Mouse (Mus musculus): ENCODE measurements around the gene Apoa2. TPM values are rescaled to one million over a fixed set of nuclear protein-coding genes. Genes with fewer than 3 reads are reported as not detected.

Apoa2 gene
- total and polyA plus RNA-seq, 3 experiments, result 2.1 to 3.9 (median 2.2) TPM

GRCm38 (mm10) chr1:171270573-171270900, 45.7 kb downstream of the Apoa2 start:
- Histone ChIP-seq H3K27me3 (ENCODE audit: control insufficient read depth, insufficient read depth, low read length) (no peaks in the 10 kb centered on the region), H3K36me3 (ENCODE audit: control insufficient read depth, insufficient read depth, low read length) (no peaks in the 10 kb centered on the region), H3K79me2 (replicated peaks; ENCODE audit: control insufficient read depth, insufficient read depth, low read length) (peaks cover 3% of the 10 kb centered on the region), H3K4me3 (peak overlapping the region; percentile 97), H3K9ac (ENCODE audit: low read depth, low read length) (peak overlapping the region; percentile 72), H3K27ac (peak overlapping the region; percentile 92), H3K4me1 (ENCODE audit: control insufficient read depth, insufficient read depth, low read length) (peaks cover 4% of the 10 kb centered on the region; the same call in 1 of the 2 replicates)
- intact Hi-C loops (cut with DNase I), result no loop called here
- 2% methylated on average over 19 of the region's 19 CpGs for WGBS
- no peak for DNase-seq
- TF ChIP-seq POLR2A (IDR thresholded peaks at IDR 0.05; ENCODE audit: insufficient read depth, low read depth, low read length) (no peak), EP300 (IDR thresholded peaks at IDR 0.05; ENCODE audit: insufficient read depth, low read depth, low read length) (no peak), CTCF (IDR thresholded peaks at IDR 0.05) (no peak)

DNA sequence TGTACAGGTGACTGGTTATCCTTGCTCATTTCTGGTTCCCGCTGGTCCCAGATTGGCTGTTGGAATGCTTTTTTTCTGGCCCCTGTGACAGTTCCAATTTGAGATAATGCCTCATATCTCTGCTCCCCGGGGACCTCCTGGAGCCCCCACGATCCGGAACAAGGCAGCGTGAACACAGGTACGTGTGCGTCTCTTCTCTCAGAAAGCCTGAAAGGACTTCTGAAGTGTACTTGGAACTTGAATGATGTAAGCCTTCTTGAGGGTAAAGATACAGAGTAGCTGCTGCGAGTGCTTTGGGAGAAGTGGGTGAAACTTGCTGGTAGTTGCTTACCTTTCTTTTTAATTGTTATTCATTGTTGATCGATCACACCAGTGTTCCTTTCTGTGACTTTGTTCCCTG, 46.3 kb downstream of the Apoa2 start:
- no peaks in the 10 kb centered on the region for H3K36me3 ChIP-seq (ENCODE audit: control insufficient read depth, insufficient read depth, low read length)
- intact Hi-C loops (cut with DNase I), result no loop called here
- H3K27ac ChIP-seq, result 0 out of 2 replicates have a peak overlapping the region, but pooled peaks have one; percentile 21
- peaks cover 3% of the 10 kb centered on the region for H3K79me2 ChIP-seq (replicated peaks; ENCODE audit: control insufficient read depth, insufficient read depth, low read length)
- TF ChIP-seq EP300 (IDR thresholded peaks at IDR 0.05; ENCODE audit: insufficient read depth, low read depth, low read length) (no peak), CTCF (IDR thresholded peaks at IDR 0.05) (no peak), POLR2A (IDR thresholded peaks at IDR 0.05; ENCODE audit: insufficient read depth, low read depth, low read length) (no peak)
- DNase-seq, result no peak
- H3K27me3 ChIP-seq (ENCODE audit: control insufficient read depth, insufficient read depth, low read length), result no peaks in the 10 kb centered on the region
- peak overlapping the region; percentile 72 for H3K9ac ChIP-seq (ENCODE audit: low read depth, low read length)
- H3K4me3 ChIP-seq, result peak overlapping the region; percentile 97
- H3K4me1 ChIP-seq (ENCODE audit: control insufficient read depth, insufficient read depth, low read length), result peaks cover 4% of the 10 kb centered on the region; the same call in 1 of the 2 replicates
- WGBS, result 30% methylated on average over 9 of the region's 9 CpGs

DNA sequence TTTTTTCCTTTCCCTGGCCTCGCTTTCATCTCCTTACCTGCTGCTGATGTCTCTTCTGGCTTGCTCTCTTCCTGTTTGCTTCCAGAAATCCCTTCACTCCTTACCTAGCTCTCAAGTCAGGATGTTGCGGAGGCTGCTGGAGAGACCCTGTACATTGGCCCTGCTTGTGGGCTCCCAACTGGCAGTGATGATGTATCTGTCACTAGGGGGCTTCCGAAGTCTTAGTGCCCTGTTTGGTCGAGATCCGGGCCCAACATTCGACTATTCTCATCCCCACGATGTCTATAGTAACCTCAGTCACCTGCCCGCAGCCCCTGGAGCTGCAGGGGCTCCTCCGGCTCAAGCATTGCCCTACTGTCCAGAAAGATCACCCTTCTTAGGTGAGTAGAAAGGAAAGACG, 46.8 kb downstream of the Apoa2 start:
- no peak for TF ChIP-seq EP300 (IDR thresholded peaks at IDR 0.05; ENCODE audit: insufficient read depth, low read depth, low read length)
- no peak for TF ChIP-seq CTCF (IDR thresholded peaks at IDR 0.05)
- no peak for TF ChIP-seq POLR2A (IDR thresholded peaks at IDR 0.05; ENCODE audit: insufficient read depth, low read depth, low read length)
- no peak overlapping the region for H3K9ac ChIP-seq (ENCODE audit: low read depth, low read length)
- intact Hi-C loops (cut with DNase I), result no loop called here

DNA sequence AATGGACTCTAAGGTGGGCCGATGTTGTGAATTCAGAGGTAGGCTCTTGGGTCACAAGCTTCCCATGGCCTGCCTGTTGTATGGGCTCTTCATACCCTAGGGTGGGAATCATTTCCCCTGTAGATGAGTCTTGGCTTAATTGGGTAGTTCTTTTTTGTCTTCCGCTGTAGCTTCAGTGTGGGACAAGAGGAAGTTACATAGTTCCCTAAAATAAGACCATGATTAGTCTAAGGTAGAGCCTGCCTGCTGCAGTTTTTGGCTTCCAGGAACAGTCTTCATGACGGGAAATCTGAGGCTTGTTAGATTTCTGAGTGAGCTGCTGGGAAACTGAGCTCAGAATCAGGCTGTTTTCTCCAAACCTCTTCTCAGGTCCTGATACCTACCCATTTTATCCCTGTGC, 47.2 kb downstream of the Apoa2 start:
- Histone ChIP-seq H3K9ac (ENCODE audit: low read depth, low read length) (no peak overlapping the region), H3K27ac (peak overlapping the region; percentile 52), H3K36me3 (ENCODE audit: control insufficient read depth, insufficient read depth, low read length) (no peaks in the 10 kb centered on the region), H3K79me2 (replicated peaks; ENCODE audit: control insufficient read depth, insufficient read depth, low read length) (peaks cover 3% of the 10 kb centered on the region), H3K4me1 (ENCODE audit: control insufficient read depth, insufficient read depth, low read length) (peaks cover 4% of the 10 kb centered on the region; the same call in 1 of the 2 replicates), H3K27me3 (ENCODE audit: control insufficient read depth, insufficient read depth, low read length) (no peaks in the 10 kb centered on the region), H3K4me3 (no peak overlapping the region; the same call in 1 of the 2 replicates)
- DNase-seq, result peak in 1 of 2 experiments; percentile 6
- intact Hi-C loops (cut with DNase I), result no loop called here
- 50% methylated on average over 3 of the region's 3 CpGs for WGBS
- TF ChIP-seq EP300 (IDR thresholded peaks at IDR 0.05; ENCODE audit: insufficient read depth, low read depth, low read length) (no peak), POLR2A (IDR thresholded peaks at IDR 0.05; ENCODE audit: insufficient read depth, low read depth, low read length) (no peak), CTCF (IDR thresholded peaks at IDR 0.05) (no peak)

More for the DNA sequence above, 46.8 kb downstream of the Apoa2 start:
- peak overlapping the region; percentile 52 for H3K27ac ChIP-seq
- no peaks in the 10 kb centered on the region for H3K36me3 ChIP-seq (ENCODE audit: control insufficient read depth, insufficient read depth, low read length)
- H3K4me1 ChIP-seq (ENCODE audit: control insufficient read depth, insufficient read depth, low read length), result peaks cover 4% of the 10 kb centered on the region; the same call in 1 of the 2 replicates
- DNase-seq, result peak in 1 of 2 experiments; percentile 11
- peaks cover 3% of the 10 kb centered on the region for H3K79me2 ChIP-seq (replicated peaks; ENCODE audit: control insufficient read depth, insufficient read depth, low read length)
- 49% methylated on average over 10 of the region's 10 CpGs for WGBS
- no peak overlapping the region; the same call in 1 of the 2 replicates for H3K4me3 ChIP-seq
- H3K27me3 ChIP-seq (ENCODE audit: control insufficient read depth, insufficient read depth, low read length), result no peaks in the 10 kb centered on the region

GRCm38 (mm10) chr1:171274171-171274570, 49.3 kb downstream of the Apoa2 start:
- Histone ChIP-seq H3K4me1 (ENCODE audit: control insufficient read depth, insufficient read depth, low read length) (peaks cover 4% of the 10 kb centered on the region; the same call in 1 of the 2 replicates), H3K4me3 (no peak overlapping the region), H3K9ac (ENCODE audit: low read depth, low read length) (no peak overlapping the region), H3K79me2 (replicated peaks; ENCODE audit: control insufficient read depth, insufficient read depth, low read length) (peaks cover 3% of the 10 kb centered on the region), H3K36me3 (ENCODE audit: control insufficient read depth, insufficient read depth, low read length) (no peaks in the 10 kb centered on the region), H3K27me3 (ENCODE audit: control insufficient read depth, insufficient read depth, low read length) (no peaks in the 10 kb centered on the region), H3K27ac (no peak overlapping the region)
- DNase-seq, result no peak
- WGBS, result 90% methylated on average over 12 of the region's 12 CpGs
- intact Hi-C loops (cut with DNase I), result no loop called here
- TF ChIP-seq POLR2A (IDR thresholded peaks at IDR 0.05; ENCODE audit: insufficient read depth, low read depth, low read length) (0 out of 2 replicates have a peak, but pooled peaks have one; percentile 7), CTCF (IDR thresholded peaks at IDR 0.05) (no peak)

- 90% methylated on average over 11 of the region's 11 CpGs for WGBS
- H3K36me3 ChIP-seq (ENCODE audit: control insufficient read depth, insufficient read depth, low read length), result no peaks in the 10 kb centered on the region
- no peak overlapping the region for H3K4me3 ChIP-seq
- H3K79me2 ChIP-seq (replicated peaks; ENCODE audit: control insufficient read depth, insufficient read depth, low read length), result peaks cover 3% of the 10 kb centered on the region
- H3K4me1 ChIP-seq (ENCODE audit: control insufficient read depth, insufficient read depth, low read length), result peaks cover 4% of the 10 kb centered on the region; the same call in 1 of the 2 replicates
- H3K9ac ChIP-seq (ENCODE audit: low read depth, low read length), result no peak overlapping the region
- H3K27me3 ChIP-seq (ENCODE audit: control insufficient read depth, insufficient read depth, low read length), result no peaks in the 10 kb centered on the region
- DNase-seq, result no peak
- no peak overlapping the region for H3K27ac ChIP-seq
- intact Hi-C loops (cut with DNase I), result no loop called here
- no peak for TF ChIP-seq CTCF (IDR thresholded peaks at IDR 0.05)
- no peak for TF ChIP-seq POLR2A (IDR thresholded peaks at IDR 0.05; ENCODE audit: insufficient read depth, low read depth, low read length)
- no peak for TF ChIP-seq EP300 (IDR thresholded peaks at IDR 0.05; ENCODE audit: insufficient read depth, low read depth, low read length)
These were observed 50.4 kb downstream of the Apoa2 start for GRCm38 (mm10) chr1:171275144-171275734.

Other genes starting within 250 kb of the Apoa2 start
- gene Fcgr2b, start 248.5 kb upstream of the Apoa2 start, total RNA-seq (2021), result 1 to 10 TPM; 7.4 to 8.4 TPM
- gene Fcgr2b, start 248.5 kb upstream of the Apoa2 start, polyA plus RNA-seq (2012; rRNA removed), result 10.4 and 10.9 TPM in 2 replicates
- 1 to 10 TPM in 1 of 2 experiments, under 1 TPM in 1; 0.70 to 1.2 TPM for gene Fcgr4, start 206.1 kb upstream of the Apoa2 start, total RNA-seq (2021)
- 0.79 and 1.4 TPM in 2 replicates for gene Fcgr4, start 206.1 kb upstream of the Apoa2 start, polyA plus RNA-seq (2012; rRNA removed)
- 10 to 100 TPM; 12.1 to 12.7 TPM for gene Fcgr3, start 160.1 kb upstream of the Apoa2 start, total RNA-seq (2021)
- gene Fcgr3, start 160.1 kb upstream of the Apoa2 start, polyA plus RNA-seq (2012; rRNA removed), result 11.5 and 12.6 TPM in 2 replicates
- under 1 TPM; 0.89 to 0.98 TPM for gene Cfap126, start 111.1 kb upstream of the Apoa2 start, total RNA-seq (2021)
- gene Cfap126, start 111.1 kb upstream of the Apoa2 start, polyA plus RNA-seq (2012; rRNA removed), result 2.1 and 6.3 TPM in 2 replicates
- gene Sdhc, start 74.5 kb upstream of the Apoa2 start, total RNA-seq (2021), result 1,000 to 10,000 TPM; 1,087 to 1,288 TPM
- 1,025 and 1,670 TPM in 2 replicates for gene Sdhc, start 74.5 kb upstream of the Apoa2 start, polyA plus RNA-seq (2012; rRNA removed)
- under 1 TPM in 1 of 2 experiments, not detected in 1; 0.39 TPM for gene Mpz, start 74.3 kb upstream of the Apoa2 start, total RNA-seq (2021)
- gene Mpz, start 74.3 kb upstream of the Apoa2 start, polyA plus RNA-seq (2012; rRNA removed), result 3.2 and 8.0 TPM in 2 replicates
- gene Pcp4l1, start 28.8 kb upstream of the Apoa2 start, total RNA-seq (2021), result 100 to 1,000 TPM; 255 to 283 TPM
- 165 and 190 TPM in 2 replicates for gene Pcp4l1, start 28.8 kb upstream of the Apoa2 start, polyA plus RNA-seq (2012; rRNA removed)
- not detected for gene Nr1i3, start 11.1 kb upstream of the Apoa2 start, total RNA-seq (2021)
- 0.12 TPM in 1 of 2 replicates, not detected in the other for gene Nr1i3, start 11.1 kb upstream of the Apoa2 start, polyA plus RNA-seq (2012; rRNA removed)
- gene Tomm40l, start 2.5 kb upstream of the Apoa2 start, total RNA-seq (2021), result 10 to 100 TPM; 79.8 to 81.6 TPM
- 63.9 and 83.2 TPM in 2 replicates for gene Tomm40l, start 2.5 kb upstream of the Apoa2 start, polyA plus RNA-seq (2012; rRNA removed)
- 10 to 100 TPM; 12.4 to 15.3 TPM for gene Fcer1g, start 9.3 kb downstream of the Apoa2 start, total RNA-seq (2021)
- 32.7 and 50.8 TPM in 2 replicates for gene Fcer1g, start 9.3 kb downstream of the Apoa2 start, polyA plus RNA-seq (2012; rRNA removed)
- 1 to 10 TPM in 1 of 2 experiments, under 1 TPM in 1; 0.29 to 1.5 TPM for gene Adamts4, start 25.4 kb downstream of the Apoa2 start, total RNA-seq (2021)
- 0.92 and 0.94 TPM in 2 replicates for gene Adamts4, start 25.4 kb downstream of the Apoa2 start, polyA plus RNA-seq (2012; rRNA removed)
- gene Ndufs2, start 26.3 kb downstream of the Apoa2 start, total RNA-seq (2021), result 1,000 to 10,000 TPM; 1,369 to 1,610 TPM
- gene Ndufs2, start 26.3 kb downstream of the Apoa2 start, polyA plus RNA-seq (2012; rRNA removed), result 997 and 1,250 TPM in 2 replicates
- 10 to 100 TPM; 16.4 to 17.4 TPM for gene B4galt3, start 45.3 kb downstream of the Apoa2 start, total RNA-seq (2021)
- 41.9 and 45.7 TPM in 2 replicates for gene B4galt3, start 45.3 kb downstream of the Apoa2 start, polyA plus RNA-seq (2012; rRNA removed)
- 10 to 100 TPM in 1 of 2 experiments, 1 to 10 TPM in 1; 9.7 to 12.0 TPM for gene Ppox, start 56.1 kb downstream of the Apoa2 start, total RNA-seq (2021)
- 31.4 and 33.1 TPM in 2 replicates for gene Ppox, start 56.1 kb downstream of the Apoa2 start, polyA plus RNA-seq (2012; rRNA removed)
- gene Usp21, start 62.9 kb downstream of the Apoa2 start, total RNA-seq (2021), result 10 to 100 TPM; 19.9 to 20.1 TPM
- 31.7 and 37.9 TPM in 2 replicates for gene Usp21, start 62.9 kb downstream of the Apoa2 start, polyA plus RNA-seq (2012; rRNA removed)
- gene Ufc1, start 70.0 kb downstream of the Apoa2 start, total RNA-seq (2021), result 10 to 100 TPM; 80.5 to 93.5 TPM
- gene Ufc1, start 70.0 kb downstream of the Apoa2 start, polyA plus RNA-seq (2012; rRNA removed), result 29.7 and 37.7 TPM in 2 replicates
- gene Dedd, start 104.1 kb downstream of the Apoa2 start, total RNA-seq (2021), result 10 to 100 TPM; 20.8 to 22.9 TPM
- 28.8 and 33.0 TPM in 2 replicates for gene Dedd, start 104.1 kb downstream of the Apoa2 start, polyA plus RNA-seq (2012; rRNA removed)
- gene Nit1, start 120.6 kb downstream of the Apoa2 start, total RNA-seq (2021), result 10 to 100 TPM; 25.9 to 32.7 TPM
- gene Nit1, start 120.6 kb downstream of the Apoa2 start, polyA plus RNA-seq (2012; rRNA removed), result 40.1 and 41.3 TPM in 2 replicates
- 10 to 100 TPM; 68.3 to 97.4 TPM for gene Pfdn2, start 120.6 kb downstream of the Apoa2 start, total RNA-seq (2021)
- gene Pfdn2, start 120.6 kb downstream of the Apoa2 start, polyA plus RNA-seq (2012; rRNA removed), result 25.4 and 29.8 TPM in 2 replicates
- gene Klhdc9, start 135.7 kb downstream of the Apoa2 start, total RNA-seq (2021), result under 1 TPM in 1 of 2 experiments, not detected in 1; 0.16 TPM
- gene Klhdc9, start 135.7 kb downstream of the Apoa2 start, polyA plus RNA-seq (2012; rRNA removed), result 0.20 and 0.25 TPM in 2 replicates
- under 1 TPM; 0.13 to 0.23 TPM for gene Nectin4, start 145.0 kb downstream of the Apoa2 start, total RNA-seq (2021)
- gene Nectin4, start 145.0 kb downstream of the Apoa2 start, polyA plus RNA-seq (2012; rRNA removed), result 0.21 and 0.29 TPM in 2 replicates
- 1 to 10 TPM; 2.3 to 2.4 TPM for gene Arhgap30, start 163.9 kb downstream of the Apoa2 start, total RNA-seq (2021)
- gene Arhgap30, start 163.9 kb downstream of the Apoa2 start, polyA plus RNA-seq (2012; rRNA removed), result 2.6 and 3.2 TPM in 2 replicates
- 10 to 100 TPM; 38.4 to 46.6 TPM for gene Usf1, start 186.3 kb downstream of the Apoa2 start, total RNA-seq (2021)
- 47.8 and 64.2 TPM in 2 replicates for gene Usf1, start 186.3 kb downstream of the Apoa2 start, polyA plus RNA-seq (2012; rRNA removed)
- 1 to 10 TPM; 1.3 to 1.8 TPM for gene Tstd1, start 193.8 kb downstream of the Apoa2 start, total RNA-seq (2021)
- 2.2 and 3.1 TPM in 2 replicates for gene Tstd1, start 193.8 kb downstream of the Apoa2 start, polyA plus RNA-seq (2012; rRNA removed)
- gene F11r, start 212.5 kb downstream of the Apoa2 start, total RNA-seq (2021), result 10 to 100 TPM; 32.9 to 36.1 TPM
- 47.5 and 58.3 TPM in 2 replicates for gene F11r, start 212.5 kb downstream of the Apoa2 start, polyA plus RNA-seq (2012; rRNA removed)

Measured in heart, adult 2 months (tissue).